Mouse (Mus musculus): ENCODE results near the gene Klf12. TPM values are rescaled to one million over a fixed set of nuclear protein-coding genes. Genes with fewer than 3 reads are reported as not detected.

The Klf12 gene
- total RNA-seq, 2 experiments from 2014 or later: 12.7 to 17.4 TPM

GRCm38 (mm10) chr14:100045431-100045830, 239.0 kb downstream of the Klf12 start:
- no peak for DNase-seq

DNA sequence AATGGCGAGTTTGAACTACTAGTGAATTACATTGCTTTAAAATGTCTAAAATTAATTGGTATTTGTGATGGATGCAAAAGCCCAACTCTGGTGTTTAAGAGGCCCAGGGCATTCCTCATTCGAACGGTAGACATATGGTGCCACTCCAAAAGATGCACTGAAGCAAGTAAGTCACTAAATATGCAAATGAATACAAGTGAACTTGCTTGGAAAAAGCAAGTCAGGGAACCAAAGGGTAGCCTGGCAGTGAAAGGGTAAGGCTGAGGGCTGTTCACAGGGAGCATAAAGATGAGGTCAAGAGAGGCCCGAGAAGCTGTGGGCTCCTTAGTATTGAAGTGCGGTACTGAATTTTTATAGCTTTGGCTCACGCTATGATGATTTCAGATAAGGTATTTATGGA, 242.7 kb downstream of the Klf12 start:
- DNase-seq: no peak

GRCm38 (mm10) chr14:100026671-100027070, 257.8 kb downstream of the Klf12 start:
- peak; percentile 14 to 23 for DNase-seq

GRCm38 (mm10) chr14:100017219-100017618, 267.3 kb downstream of the Klf12 start:
- DNase-seq: no peak

DNA sequence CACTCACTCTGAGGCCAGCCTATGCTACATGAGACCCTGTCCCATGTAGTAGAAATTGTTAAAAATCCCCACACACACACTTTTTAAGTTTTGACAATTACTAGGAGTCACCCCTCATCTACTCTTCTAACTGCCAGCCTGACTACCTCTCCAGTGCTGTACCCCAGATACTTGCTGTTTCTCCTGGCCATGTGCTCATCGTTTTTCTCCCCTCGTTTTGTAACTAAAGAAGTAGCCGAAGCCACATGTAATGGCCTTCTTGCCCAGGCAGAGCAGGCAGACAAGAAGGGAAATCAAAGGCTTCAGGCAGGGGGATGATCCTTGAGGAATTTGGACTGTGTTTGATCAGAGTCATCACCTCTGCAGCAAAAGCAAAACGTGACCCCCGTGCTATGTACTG, 274.0 kb downstream of the Klf12 start:
- no peak for DNase-seq

DNA sequence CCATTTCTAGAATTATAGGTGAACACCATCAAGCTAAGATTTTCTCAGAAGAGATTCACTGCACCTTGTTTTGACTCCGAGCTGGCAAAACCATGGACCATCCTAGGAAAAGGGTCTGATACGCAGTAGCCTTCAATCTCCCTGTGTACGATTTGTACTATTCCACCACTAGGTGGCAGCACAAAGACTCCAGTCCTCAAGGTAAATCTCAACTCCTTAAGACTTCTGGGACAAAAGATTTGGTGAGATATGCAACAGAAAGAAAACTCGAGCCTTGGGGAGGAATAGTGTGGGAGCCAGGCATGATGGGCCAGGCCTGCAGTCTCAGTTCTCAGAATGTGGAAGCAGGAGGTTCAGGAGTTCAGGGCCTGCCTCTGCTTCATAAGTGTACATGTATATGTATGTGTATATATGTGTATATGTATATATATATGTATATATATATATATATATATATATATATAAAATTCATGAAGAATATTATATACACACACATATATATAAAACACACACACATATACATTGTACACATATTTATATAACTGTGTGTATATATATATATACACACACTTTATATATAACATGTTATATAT, 274.6 kb downstream of the Klf12 start:
- peak; percentile 32 to 70 for DNase-seq

DNA sequence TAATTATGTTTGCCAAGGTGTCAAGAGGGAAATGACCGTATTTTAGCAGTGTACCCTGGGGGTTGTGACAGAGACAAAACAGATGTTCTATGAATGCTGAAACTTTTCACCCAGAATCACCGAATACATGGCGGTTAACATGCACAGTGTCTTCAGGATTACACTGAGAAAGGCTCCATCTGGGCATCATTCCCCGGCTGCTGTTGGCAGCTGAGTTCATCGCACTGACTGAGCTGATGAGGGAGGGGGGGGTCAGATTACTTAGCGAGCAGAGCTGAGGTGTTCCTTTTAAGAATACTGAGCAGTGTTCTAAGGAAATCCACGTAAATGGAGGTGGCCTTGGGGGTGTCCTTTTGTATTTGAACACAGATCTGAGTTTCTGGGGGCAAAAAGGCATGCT, 301.0 kb downstream of the Klf12 start:
- DNase-seq: no peak

DNA sequence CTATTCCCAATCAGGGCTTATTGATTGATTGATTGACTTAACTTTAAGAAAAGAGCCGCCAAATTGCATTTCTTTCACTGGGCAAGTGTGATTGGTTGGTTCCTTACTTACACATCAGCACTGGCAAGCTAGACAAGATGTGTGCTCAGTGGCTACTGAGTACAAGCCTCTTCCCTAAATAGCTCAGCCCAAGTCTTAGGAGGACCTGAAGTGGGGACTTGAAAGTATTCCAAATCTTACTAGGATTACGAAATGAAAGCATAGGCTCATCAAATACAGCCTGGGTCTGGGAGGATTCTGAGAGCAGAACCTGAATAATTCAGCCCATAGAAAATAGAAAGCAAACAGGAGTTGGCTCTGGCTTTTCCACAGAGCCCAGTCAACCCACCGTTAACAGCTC, 303.3 kb downstream of the Klf12 start:
- no peak for DNase-seq

DNA sequence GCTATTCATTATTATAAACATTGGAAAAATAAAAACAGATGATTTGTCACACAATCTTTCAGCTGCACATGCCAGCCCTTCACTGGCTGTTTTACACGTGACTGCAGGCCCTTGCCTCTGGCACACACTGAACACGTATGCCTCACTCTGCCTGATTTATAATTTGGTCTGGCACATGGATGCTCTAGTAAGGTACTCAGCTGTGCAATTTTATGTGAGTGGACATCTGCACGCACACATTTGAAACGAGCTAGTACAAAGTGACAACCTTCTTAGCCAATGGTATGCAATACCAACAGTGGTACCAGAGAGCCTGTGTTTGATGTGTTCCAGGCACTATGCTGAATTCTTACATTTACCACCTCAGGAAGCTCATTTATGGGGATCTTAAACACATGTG, 316.6 kb downstream of the Klf12 start:
- DNase-seq: no peak

GRCm38 (mm10) chr14:99960500-99961229, 323.8 kb downstream of the Klf12 start:
- DNase-seq: no peak

- no peak for DNase-seq
Measured at GRCm38 (mm10) chr14:99955133-99955532, 329.3 kb downstream of the Klf12 start.

DNA sequence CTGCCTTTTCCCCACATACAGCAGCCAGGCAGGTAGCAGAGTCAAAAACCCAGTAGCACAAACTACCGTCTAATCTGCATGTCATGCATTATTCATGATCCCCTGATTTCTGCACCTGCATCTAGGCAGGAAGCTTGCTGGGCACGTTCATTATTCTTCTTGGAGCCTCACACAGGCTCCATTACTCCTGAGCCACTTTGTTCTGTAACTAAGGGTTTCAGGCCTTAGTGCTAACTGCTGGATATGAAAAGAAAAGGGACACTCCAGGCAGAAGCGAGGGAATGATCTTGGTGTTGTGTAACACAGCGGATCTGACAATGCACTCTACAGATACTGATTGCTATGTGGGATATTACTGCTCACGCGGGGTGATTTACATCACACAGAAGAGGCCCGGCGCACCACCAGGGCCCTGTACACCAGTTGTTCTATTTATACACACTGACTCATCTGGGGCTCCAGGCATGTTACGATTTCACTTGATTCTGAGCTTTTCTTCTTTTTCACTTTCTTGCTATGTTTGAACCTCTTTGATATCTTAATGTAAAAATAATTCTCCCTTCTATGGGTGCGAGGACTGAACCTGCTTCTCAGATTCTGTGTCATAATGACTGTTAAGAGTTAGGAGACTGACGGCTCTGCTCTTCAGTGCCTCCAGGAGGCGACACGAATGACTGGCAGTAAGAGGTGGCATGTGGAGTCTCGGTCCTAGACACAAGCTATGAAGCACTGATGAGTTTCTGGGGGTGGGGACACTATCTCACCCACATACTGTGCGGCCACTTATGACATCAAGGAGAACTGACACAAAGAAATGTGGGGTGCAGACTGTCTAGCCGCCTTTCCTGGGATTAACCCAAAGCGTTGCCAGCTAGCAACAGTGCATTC, 340.0 kb downstream of the Klf12 start:
- DNase-seq: peak in 1 of 2 experiments; percentile 5

DNA sequence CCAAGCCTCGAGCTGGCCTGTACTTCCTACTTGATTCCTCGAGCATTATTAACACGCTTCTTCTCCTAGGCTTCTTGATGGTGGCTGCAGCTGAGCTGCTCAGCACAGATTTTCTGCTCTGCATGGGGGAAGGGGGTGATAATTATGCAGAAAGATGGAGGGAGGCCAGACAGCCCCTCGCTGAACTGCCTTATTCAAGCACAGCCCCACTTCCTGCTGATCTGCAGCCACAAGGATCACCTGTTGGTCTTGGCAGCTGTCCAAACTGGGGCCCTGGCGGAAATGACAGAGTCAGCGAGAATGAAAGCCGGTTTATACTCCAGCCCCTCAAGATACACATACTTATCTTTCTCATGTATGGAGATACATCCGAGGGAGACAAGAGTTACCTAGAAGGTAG, 341.3 kb downstream of the Klf12 start:
- DNase-seq: peak; percentile 48 to 52

- no peak for DNase-seq
Measured at GRCm38 (mm10) chr14:99933456-99933855, 351.0 kb downstream of the Klf12 start.

GRCm38 (mm10) chr14:99931879-99932278, 352.6 kb downstream of the Klf12 start:
- DNase-seq: peak; percentile 42 to 86

DNA sequence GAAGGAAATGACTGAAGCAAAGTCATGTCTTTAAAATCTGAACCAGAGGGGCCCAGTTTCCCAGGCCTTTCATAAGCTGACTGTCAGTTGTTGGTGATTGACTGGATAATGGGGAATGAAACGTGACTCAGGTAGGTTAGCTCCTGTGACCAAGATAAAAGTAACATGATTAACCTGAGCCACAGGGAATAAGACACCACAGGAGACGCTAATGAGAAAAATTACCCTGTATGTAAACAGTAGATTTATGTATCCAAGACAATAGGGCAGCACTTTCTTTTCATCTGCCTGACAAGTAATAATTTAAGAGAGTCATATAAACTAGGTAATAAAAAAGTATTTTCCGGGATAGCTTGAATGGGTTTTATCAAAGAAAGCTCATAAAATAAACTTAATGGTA, 372.6 kb downstream of the Klf12 start:
- DNase-seq: no peak

- DNase-seq: peak; percentile 20 to 35
Measured at GRCm38 (mm10) chr14:99910876-99911275, 373.6 kb downstream of the Klf12 start.

DNA sequence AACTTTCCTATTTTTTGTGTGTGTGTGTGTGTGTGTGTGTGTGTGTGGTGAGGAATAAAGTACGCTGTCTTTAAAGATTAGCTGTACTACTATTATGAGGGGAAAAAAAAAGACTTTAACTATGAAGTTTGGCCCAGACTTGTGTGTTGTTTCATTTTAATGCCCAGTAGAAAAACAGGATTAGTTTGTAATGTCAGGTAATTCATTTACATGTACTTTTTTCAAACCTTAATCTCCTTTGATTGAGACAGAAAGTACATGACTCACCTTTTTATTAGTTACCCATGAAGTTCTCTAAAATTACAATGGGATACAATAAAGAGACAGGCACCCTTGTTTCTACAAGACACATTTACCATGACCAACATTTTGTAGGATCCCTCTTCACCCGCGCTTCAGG, 383.6 kb downstream of the Klf12 start:
- DNase-seq: no peak

DNA sequence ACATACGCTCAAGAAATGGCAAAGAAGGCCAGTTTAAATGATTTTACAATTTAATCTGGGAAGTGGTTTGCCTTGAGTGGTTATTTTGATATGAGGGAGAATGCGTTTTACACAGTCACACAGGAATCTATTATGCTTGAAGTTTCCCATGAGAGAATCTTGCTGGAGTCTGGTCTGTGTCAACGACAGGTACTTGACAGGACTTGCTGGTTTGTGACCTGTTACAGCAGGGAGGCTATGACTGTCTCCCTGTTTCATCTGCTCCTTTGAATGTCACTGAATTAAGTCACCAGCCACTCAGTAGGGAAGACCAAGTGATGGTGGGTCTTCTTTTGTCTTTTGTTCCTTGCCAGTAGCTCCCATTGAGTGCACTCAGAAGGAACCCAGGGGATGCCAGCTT, 385.6 kb downstream of the Klf12 start:
- peak; percentile 12 to 26 for DNase-seq

DNA sequence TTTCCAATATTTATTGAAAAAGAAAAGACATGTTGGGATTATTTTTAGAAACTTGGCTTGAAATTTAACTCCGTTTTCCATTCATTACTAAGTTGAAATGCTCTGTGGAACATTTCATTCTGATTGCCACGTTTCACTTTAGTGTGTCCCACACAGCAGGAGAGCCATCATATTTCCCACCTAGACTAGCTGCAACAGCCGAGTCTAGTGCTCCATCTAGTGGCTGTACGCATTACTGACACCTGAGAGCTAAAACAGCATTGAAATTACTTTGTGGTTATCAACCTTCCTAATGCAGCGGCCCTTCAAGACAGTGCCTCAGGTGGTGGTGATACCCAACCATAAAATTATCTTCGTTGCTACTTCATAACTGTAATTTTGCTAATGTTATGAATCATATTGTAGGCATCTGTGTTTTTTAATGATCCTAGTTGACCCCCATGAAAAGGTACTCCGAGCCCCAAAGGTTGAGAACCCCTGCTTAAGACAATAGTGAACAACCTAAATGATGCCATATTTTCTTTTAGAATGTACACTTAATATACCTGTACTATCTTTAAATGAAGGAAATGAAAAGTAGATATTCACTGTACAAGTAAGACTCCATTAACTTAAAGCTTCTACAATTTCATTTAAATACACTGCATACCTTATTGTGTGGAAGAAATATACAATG, 389.6 kb downstream of the Klf12 start:
- DNase-seq: peak; percentile 37 to 72

DNA sequence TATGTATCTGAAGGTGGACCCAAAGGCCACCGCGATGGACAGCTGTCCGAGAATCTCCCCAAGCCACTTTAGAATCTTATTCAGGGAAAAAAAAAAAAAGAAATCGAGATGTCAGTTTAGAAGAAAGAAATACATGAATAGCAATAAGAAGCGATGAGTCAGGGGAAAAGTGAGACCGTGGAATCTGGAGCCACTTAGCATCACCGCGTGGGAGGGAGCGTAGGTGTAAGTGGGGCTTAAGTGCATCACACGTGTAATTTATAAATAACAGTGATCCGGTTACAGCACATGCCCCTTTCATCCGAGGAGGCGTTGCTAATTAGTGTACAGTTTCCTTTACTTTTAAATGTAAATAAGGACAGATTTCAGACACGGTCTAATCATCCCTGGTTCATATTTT, 390.4 kb downstream of the Klf12 start:
- DNase-seq: no peak

- no peak for DNase-seq
Measured at GRCm38 (mm10) chr14:99886503-99886902, 398.0 kb downstream of the Klf12 start.
